Mouse (Mus musculus) layer of hippocampus, adult 18-20 months (tissue): Measurements from ENCODE around the gene Myo10. TPM values are rescaled to one million over a fixed set of nuclear protein-coding genes. Genes with fewer than 3 reads are reported as not detected.

Experiments used
- DNase-seq, 2 experiments: peaks; one replicate each; pipeline ENCODE4 v3.0.0; 2022; ENCODE audit warnings: low spot score in 2 of 2
- total RNA-seq, 2 experiments: library from RNA; stranded (reverse); gene quantifications; 2 replicates each; pipeline ENCODE4 v1.2.3; 2021

Myo10 gene
- total RNA-seq, 2 experiments from 2014 or later, result 49.7 to 50.7 TPM

GRCm38 (mm10) chr15:25795496-25795895 lies 173.2 kb downstream of the Myo10 start:
- no peak for DNase-seq

GRCm38 (mm10) chr15:25796353-25796752 lies 174.0 kb downstream of the Myo10 start:
- peak in 1 of 2 experiments; percentile 31 for DNase-seq

GRCm38 (mm10) chr15:25797179-25797578 lies 174.9 kb downstream of the Myo10 start:
- DNase-seq, result no peak

- no peak for DNase-seq
These were observed 175.6 kb downstream of the Myo10 start for GRCm38 (mm10) chr15:25797888-25798287.

GRCm38 (mm10) chr15:25801726-25802125 lies 179.4 kb downstream of the Myo10 start:
- DNase-seq, result no peak

- DNase-seq, result peak in 1 of 2 experiments; percentile 22
These were observed 179.9 kb downstream of the Myo10 start for GRCm38 (mm10) chr15:25802194-25802593.

- DNase-seq, result no peak
These were observed 180.8 kb downstream of the Myo10 start for GRCm38 (mm10) chr15:25803111-25803510.

- peak; percentile 55 to 88 for DNase-seq
These were observed 183.2 kb downstream of the Myo10 start for GRCm38 (mm10) chr15:25805336-25806110.

GRCm38 (mm10) chr15:25806363-25806762 lies 184.0 kb downstream of the Myo10 start:
- DNase-seq, result no peak

- no peak for DNase-seq
These were observed 184.6 kb downstream of the Myo10 start for GRCm38 (mm10) chr15:25806878-25807277.

GRCm38 (mm10) chr15:25808677-25809460 lies 186.5 kb downstream of the Myo10 start:
- no peak for DNase-seq

- DNase-seq, result no peak
These were observed 187.3 kb downstream of the Myo10 start for GRCm38 (mm10) chr15:25809669-25810068.

- peak in 1 of 2 experiments; percentile 47 for DNase-seq
These were observed 189.5 kb downstream of the Myo10 start for GRCm38 (mm10) chr15:25811834-25812250.

- DNase-seq, result no peak
These were observed 190.2 kb downstream of the Myo10 start for GRCm38 (mm10) chr15:25812479-25812878.

- no peak for DNase-seq
These were observed 192.2 kb downstream of the Myo10 start for GRCm38 (mm10) chr15:25814535-25814934.

- DNase-seq, result no peak
These were observed 194.9 kb downstream of the Myo10 start for GRCm38 (mm10) chr15:25817191-25817590.

GRCm38 (mm10) chr15:25821981-25822380 lies 199.7 kb downstream of the Myo10 start:
- DNase-seq, result no peak

- DNase-seq, result no peak
These were observed 200.3 kb downstream of the Myo10 start for GRCm38 (mm10) chr15:25822656-25823055.

GRCm38 (mm10) chr15:25826531-25826961 lies 204.2 kb downstream of the Myo10 start:
- no peak for DNase-seq

GRCm38 (mm10) chr15:25828464-25828863 lies 206.1 kb downstream of the Myo10 start:
- no peak for DNase-seq

- DNase-seq, result no peak
These were observed 208.1 kb downstream of the Myo10 start for GRCm38 (mm10) chr15:25830426-25830825.

GRCm38 (mm10) chr15:25834282-25834681 lies 212.0 kb downstream of the Myo10 start:
- no peak for DNase-seq
